Mouse (Mus musculus) E14TG2a.4 (cell line): ENCODE data around the gene Rxfp2.

Experiments used
- CTCF ChIP-seq: conservative IDR thresholded peaks from 2 replicates; pipeline ENCODE4 v1.5.1; 2014; ENCODE audit warnings: low read length
- NANOG ChIP-seq: IDR thresholded peaks from 2 replicates; pipeline ENCODE4 v1.6.1; 2014; ENCODE audit warnings: borderline replicate concordance, low read length, mixed read lengths
- POU5F1 ChIP-seq: IDR thresholded peaks from 2 replicates; pipeline ENCODE4 v1.6.1; 2014; ENCODE audit warnings: low read length, borderline replicate concordance

GRCm38 (mm10) chr5:150046438-150046837, 28.0 kb downstream of the Rxfp2 start:
- no peak for TF ChIP-seq CTCF
- no peak for TF ChIP-seq NANOG
- TF ChIP-seq POU5F1 = no peak
